24 mouse cellular contexts compared by ENCODE assay signal in genomic region chr3:31799192-31799591, GRCm38 (mm10).
"Had no signal": no experiment of that assay in that cellular context is flagged by ENCODE, and none has a peak within 500 bp of the region (broad histone marks: within the 10 kb centered on the region; RNA-seq: fewer than 3 reads in every experiment).

No protein-coding gene starts in this region.

- H3K4me3 ChIP-seq: heart, embryonic 13.5 days; heart, embryonic 15.5 days; hindbrain, embryonic 13.5 days; hindbrain, embryonic 15.5 days; kidney, embryonic 15.5 days; limb, embryonic 13.5 days; limb, embryonic 15.5 days had no signal

- DNase-seq: gastrocnemius, postnatal 14 days; gastrocnemius, postnatal 36 days; heart, adult 18-20 months; heart, postnatal 14 days; heart, postnatal 36 days; kidney, adult 11 months; kidney, adult 2 months; kidney, adult 9 months; kidney, postnatal 14 days; kidney, postnatal 36 days; layer of hippocampus, adult 9-11 months; layer of hippocampus, postnatal 36 days; left cerebral cortex, postnatal 4 days had no signal

- H3K4me2 ChIP-seq: heart, embryonic 11.5 days; heart, embryonic 13.5 days; heart, embryonic 15.5 days; hindbrain, embryonic 13.5 days; hindbrain, embryonic 15.5 days; kidney, embryonic 15.5 days; limb, embryonic 13.5 days; limb, embryonic 15.5 days had no signal

- H3K36me3 ChIP-seq: heart, embryonic 13.5 days; heart, embryonic 15.5 days; hindbrain, embryonic 13.5 days; hindbrain, embryonic 15.5 days; kidney, embryonic 15.5 days; limb, embryonic 13.5 days; limb, embryonic 15.5 days had no signal

- ATAC-seq: hindbrain, postnatal 0 days; intestine, embryonic 16.5 days had no signal

- H3K9ac ChIP-seq: heart, embryonic 13.5 days; heart, embryonic 15.5 days; hindbrain, embryonic 13.5 days; hindbrain, embryonic 15.5 days; kidney, embryonic 15.5 days; limb, embryonic 13.5 days; limb, embryonic 15.5 days had no signal

- H3K27me3 ChIP-seq: heart, embryonic 13.5 days; heart, embryonic 15.5 days; hindbrain, embryonic 13.5 days; hindbrain, embryonic 15.5 days; kidney, embryonic 15.5 days; limb, embryonic 13.5 days; limb, embryonic 15.5 days had no signal

- H3K4me1 ChIP-seq: heart, embryonic 13.5 days; heart, embryonic 15.5 days; hindbrain, embryonic 15.5 days; limb, embryonic 13.5 days; limb, embryonic 15.5 days had no signal

- H3K9me3 ChIP-seq: heart, embryonic 13.5 days; heart, embryonic 15.5 days; hindbrain, embryonic 13.5 days; hindbrain, embryonic 15.5 days; kidney, embryonic 15.5 days; limb, embryonic 13.5 days; limb, embryonic 15.5 days had no signal

- H3K27ac ChIP-seq: heart, embryonic 13.5 days; heart, embryonic 15.5 days; hindbrain, embryonic 13.5 days; hindbrain, embryonic 15.5 days; hindbrain, postnatal 0 days; kidney, embryonic 15.5 days; kidney, postnatal 0 days; limb, embryonic 13.5 days; limb, embryonic 15.5 days had no signal
